Mouse (Mus musculus) adipocyte (in vitro differentiated cells): ENCODE data around the gene Ccdc148.

Source experiments
- DNase-seq: peaks from one replicate; pipeline ENCODE4 v3.0.0-alpha.2; 2016; ENCODE audit warnings: low spot score

Ccdc148 gene

DNA sequence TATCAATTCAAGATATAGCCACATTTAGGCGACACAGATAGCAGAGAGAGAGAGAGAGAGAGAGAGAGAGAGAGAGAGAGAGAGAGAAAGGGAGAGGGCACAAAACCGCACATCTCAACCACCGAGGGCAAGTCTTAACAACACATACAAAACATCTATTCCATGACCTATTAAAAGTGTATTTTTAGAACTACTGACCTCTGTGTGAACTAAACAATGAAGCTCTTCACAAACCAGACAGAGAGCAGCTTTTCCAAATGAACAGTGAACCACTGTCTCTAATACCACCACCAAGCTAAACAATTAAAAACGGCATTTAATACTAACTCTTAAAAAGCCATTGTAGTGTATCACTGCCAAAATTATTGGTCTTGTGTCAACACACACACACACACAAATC lies 110.8 kb downstream of the Ccdc148 start:
- no peak for DNase-seq

- peak; percentile 11 for DNase-seq
These were observed 111.6 kb downstream of the Ccdc148 start for GRCm38 (mm10) chr2:59048775-59049451.

GRCm38 (mm10) chr2:59043313-59044032 lies 117.0 kb downstream of the Ccdc148 start:
- DNase-seq, result no peak

DNA sequence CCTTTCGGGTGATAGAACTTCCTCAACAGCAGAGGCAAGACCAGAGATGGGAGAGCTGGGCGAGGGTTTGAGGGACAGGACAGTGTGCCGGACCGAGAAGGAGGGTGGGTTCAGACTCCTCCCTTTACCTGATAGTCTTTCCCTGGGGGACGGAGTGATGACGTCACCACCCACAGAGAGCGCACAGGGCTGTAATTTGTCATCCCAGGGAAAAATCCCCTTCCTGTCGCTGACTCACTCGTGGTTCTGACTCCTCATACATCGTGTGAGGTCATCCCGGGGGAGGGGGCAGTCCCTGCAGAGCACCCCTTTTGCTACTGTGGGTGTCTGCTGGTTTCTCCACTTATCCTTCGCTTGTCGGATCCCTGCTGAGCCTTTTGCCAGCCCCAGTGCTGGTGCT lies 117.9 kb downstream of the Ccdc148 start:
- DNase-seq, result no peak

DNA sequence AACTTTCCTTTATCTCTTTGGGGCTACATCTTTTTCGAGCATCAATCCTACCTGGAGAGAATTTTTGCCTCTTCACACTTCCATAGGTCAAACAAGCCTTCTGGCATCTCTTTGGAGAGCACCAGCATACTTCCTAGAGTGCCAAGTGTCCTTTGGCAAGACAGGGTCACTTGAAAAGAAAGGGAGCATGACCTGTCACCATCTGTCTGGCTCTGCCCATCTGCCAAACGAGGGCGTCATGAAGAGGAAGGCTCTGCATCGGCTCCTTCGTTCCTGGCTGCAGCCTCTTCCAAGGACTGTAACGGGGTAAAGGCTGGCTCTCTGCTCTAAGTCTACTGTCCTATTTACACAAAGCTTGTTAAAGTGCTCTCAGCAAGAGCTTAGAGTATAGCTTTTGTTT lies 124.0 kb downstream of the Ccdc148 start:
- DNase-seq, result no peak

GRCm38 (mm10) chr2:59035206-59035605 lies 125.3 kb downstream of the Ccdc148 start:
- DNase-seq, result no peak

- DNase-seq, result no peak
These were observed 126.2 kb downstream of the Ccdc148 start for GRCm38 (mm10) chr2:59034281-59034680.

- DNase-seq, result no peak
These were observed 135.9 kb downstream of the Ccdc148 start for GRCm38 (mm10) chr2:59024558-59024957.

GRCm38 (mm10) chr2:59007356-59007755 lies 153.1 kb downstream of the Ccdc148 start:
- DNase-seq, result no peak

- no peak for DNase-seq
These were observed 153.7 kb downstream of the Ccdc148 start for GRCm38 (mm10) chr2:59006567-59007340.

- no peak for DNase-seq
These were observed 163.3 kb downstream of the Ccdc148 start for GRCm38 (mm10) chr2:58997151-58997550.

DNA sequence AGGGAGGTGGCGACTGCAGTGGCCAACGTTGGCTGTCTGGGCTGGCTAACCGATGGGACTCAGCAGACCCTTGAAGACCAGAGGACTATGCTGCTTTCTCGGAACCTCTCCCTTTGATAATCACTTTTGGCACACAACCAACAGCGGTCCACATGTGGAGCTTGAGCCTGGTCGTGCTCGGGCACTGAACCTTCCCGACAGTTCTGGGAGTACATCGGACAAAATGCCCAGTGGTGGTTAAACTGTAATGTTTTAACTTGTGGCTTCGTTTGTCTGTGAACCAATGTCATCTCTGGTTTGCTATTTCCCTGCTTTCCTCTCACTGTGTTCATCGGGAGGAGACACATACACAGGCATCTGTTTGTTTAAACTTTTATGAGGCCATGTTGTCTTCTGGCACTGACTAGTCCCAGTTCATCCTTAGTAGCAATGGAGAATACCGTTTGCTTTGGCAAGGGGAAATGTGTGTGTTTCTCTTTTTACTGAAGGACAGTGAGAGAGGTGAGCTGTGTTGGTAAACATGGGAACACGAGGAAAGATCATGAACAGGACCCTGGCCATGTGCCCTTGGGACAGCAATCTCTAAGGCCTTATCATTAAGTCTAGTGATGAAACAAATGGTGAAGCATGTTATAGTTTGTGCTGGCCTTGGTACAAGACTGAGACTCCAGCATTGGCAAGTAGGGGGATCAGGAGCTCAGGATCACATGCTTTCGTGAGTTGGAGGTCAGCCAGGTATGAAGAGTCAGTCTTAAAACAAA lies 167.9 kb downstream of the Ccdc148 start:
- DNase-seq, result no peak

DNA sequence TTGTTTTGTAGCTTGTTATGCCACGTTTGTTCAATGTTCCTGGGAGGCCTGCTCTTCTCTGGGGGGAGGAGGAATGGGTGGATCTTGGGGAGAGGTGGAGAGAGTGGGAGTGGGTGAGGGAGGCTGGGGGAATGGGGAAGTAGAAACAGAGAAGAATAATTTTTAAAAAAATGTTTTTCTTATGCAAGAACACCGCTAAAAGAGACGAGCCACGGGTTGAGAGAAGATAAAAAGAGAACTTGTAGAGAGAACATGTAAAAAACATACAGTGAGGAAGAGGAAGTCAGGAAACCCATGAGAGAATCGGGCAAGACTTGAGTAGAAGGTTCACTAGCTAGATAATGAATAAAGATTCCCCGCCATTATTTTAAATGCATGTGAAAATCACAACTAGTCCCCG lies 182.4 kb downstream of the Ccdc148 start:
- no peak for DNase-seq

DNA sequence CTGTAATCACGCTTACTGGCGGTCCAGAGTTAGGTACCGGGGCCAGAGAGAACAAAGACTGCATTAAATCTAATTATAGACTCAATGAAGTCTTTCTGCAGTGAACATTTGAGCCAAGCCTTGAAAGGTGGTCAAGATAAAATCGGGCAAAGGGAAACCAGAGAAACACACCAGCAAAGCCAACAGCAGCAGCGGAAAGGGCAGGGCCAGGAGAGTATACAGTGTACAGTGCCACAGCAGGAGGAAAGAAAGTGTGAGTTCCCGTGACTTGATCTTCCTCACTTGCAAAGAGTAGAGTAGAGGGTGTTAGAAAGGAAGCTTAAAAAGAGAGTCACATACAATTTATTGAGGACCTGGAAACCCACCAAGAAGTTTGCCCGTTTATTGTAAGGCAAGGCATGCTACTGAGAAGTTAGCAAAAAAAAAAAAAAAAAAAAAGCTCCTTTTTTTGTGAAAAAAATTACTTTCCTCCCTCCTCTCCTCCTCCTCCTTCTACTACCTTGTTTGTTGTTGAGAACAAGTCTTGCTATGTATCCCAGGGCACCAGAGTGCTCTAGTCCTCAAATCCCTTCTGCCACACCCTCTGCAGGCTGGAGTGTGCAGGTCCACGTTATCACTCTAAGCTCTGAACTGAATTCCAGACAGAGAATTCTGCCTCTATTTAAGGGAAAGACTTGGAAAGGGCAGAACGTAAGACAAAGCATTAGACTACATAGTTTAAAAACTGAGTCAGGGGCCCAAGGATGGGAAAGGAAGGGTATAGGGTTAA lies 188.8 kb downstream of the Ccdc148 start:
- DNase-seq, result no peak

DNA sequence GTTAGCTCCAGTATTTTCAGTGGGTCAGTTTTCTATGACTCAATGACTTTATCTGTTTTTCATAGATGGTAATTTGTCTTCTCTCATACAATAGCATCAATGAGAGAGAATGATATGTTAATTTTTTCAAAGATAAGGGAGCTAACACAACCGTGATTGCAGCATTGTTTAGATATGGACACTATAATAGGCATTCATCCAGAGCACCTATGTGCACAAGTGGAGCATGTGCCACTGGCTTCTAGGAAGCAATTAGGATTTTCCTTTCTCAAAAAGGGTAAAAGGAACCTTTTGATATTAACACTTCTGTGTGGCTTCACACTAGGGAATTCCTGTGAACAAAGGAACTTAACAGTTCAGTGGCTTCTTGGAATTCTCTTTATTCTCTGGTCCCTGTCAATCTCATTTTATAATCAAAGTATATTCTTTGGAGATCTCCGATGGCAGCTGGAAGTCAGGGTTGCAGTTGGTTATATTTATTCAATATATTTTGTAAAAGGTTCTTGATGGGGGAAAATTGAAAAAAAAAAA lies 203.6 kb downstream of the Ccdc148 start:
- no peak for DNase-seq

DNA sequence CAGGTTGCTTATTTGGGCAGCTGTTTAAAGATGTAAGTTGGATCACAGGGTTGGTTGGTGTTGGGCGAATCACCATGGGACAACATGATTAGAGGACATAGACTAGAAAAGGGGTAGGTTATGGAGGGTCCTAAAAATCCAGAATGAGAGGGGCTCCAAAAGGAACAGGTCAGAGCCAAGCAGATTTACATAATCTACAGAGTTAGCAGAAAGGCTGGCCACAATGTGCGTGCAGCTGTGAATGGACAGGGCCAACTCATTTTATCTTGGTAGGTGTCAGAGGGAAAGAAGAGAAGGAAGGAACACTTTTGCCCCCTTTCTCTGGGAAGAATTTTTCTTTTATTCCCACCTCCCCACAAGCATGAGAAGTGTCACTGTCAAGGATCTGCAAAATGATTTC lies 204.1 kb downstream of the Ccdc148 start:
- no peak for DNase-seq

- DNase-seq, result no peak
These were observed 208.4 kb downstream of the Ccdc148 start for GRCm38 (mm10) chr2:58952101-58952500.

GRCm38 (mm10) chr2:58948796-58949195 lies 211.7 kb downstream of the Ccdc148 start:
- DNase-seq, result no peak

DNA sequence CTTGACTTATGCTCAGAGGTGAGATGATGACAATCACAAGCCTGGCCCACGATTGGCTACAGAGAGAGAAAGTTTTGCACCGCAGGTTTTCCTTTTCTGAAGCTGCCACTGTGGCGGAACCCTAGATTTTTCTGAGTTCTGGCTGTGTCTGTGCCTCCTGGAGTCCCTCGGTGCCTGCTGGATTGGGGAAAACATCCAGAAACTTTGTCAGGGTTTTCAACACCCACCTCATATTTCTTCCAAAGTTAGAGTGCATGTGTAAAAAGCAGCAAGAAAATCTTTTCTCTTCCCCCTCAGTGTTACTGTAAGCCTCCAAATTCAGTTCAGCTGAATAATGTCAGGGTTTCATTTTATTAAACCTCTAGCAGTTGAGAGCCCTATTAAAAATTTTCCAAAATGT lies 219.1 kb downstream of the Ccdc148 start:
- DNase-seq, result no peak

GRCm38 (mm10) chr2:58925551-58925950 lies 234.9 kb downstream of the Ccdc148 start:
- DNase-seq, result no peak

- no peak for DNase-seq
These were observed 242.1 kb downstream of the Ccdc148 start for GRCm38 (mm10) chr2:58918351-58918750.
